Mouse (Mus musculus): ENCODE results near the gene Uprt. TPM values are rescaled to one million over a fixed set of nuclear protein-coding genes. Genes with fewer than 3 reads are reported as not detected.

Gene Uprt
- polyA plus RNA-seq, 1 experiment from 2014 or later, result 1.4 TPM

DNA sequence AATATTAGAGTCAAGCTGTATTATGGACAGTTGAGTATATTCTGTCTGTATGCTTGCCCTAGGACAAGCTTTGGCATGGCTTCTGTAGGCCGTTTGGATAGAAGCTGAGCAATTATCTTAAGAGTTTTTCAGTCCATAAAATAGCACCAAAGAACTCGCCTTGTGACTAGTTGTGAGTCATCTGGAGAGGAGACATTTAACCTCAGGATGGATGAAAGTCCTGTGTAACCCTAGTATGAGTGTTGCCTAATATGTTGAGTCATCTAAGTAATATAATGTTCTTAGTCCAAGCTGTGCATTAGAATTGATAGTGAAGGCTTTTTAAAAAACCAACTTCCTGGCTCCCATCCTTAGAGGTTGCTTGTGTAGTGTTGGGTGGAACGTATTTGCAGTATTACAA, 5.4 kb downstream of the Uprt start:
- no peaks in the 10 kb centered on the region for H3K9me3 ChIP-seq (ENCODE audit: control insufficient read depth, low read length)
- no peak overlapping the region for H3K4me2 ChIP-seq (ENCODE audit: low read depth, severe bottlenecking)
- peaks cover 6% of the 10 kb centered on the region for H3K27me3 ChIP-seq (ENCODE audit: control insufficient read depth, insufficient read depth, low read length)
- H3K4me3 ChIP-seq (ENCODE audit: low read depth, low read length), result no peak overlapping the region
- no peak overlapping the region for H3K27ac ChIP-seq (replicated peaks; ENCODE audit: low read depth, low read length)
- H3K4me1 ChIP-seq (ENCODE audit: control insufficient read depth, insufficient read depth, low read length), result no peaks in the 10 kb centered on the region
- H3K9ac ChIP-seq (ENCODE audit: low read length), result no peak overlapping the region
- H3K36me3 ChIP-seq (ENCODE audit: control insufficient read depth, insufficient read depth, low read length), result no peaks in the 10 kb centered on the region
- WGBS, result 75% methylated on average over 3 of the region's 3 CpGs
- no peak for ATAC-seq (ENCODE audit: insufficient number of reproducible peaks, low FRiP score, low TSS enrichment, low read depth)
- no peak for DNase-seq (ENCODE audit: low spot score)

- 82% methylated on average over 4 of the region's 4 CpGs for WGBS
- H3K4me2 ChIP-seq (ENCODE audit: low read depth, severe bottlenecking), result no peak overlapping the region
- no peaks in the 10 kb centered on the region for H3K4me1 ChIP-seq (ENCODE audit: control insufficient read depth, insufficient read depth, low read length)
- no peak overlapping the region for H3K9ac ChIP-seq (ENCODE audit: low read length)
- H3K27ac ChIP-seq (replicated peaks; ENCODE audit: low read depth, low read length), result no peak overlapping the region
- peaks cover 4% of the 10 kb centered on the region; the same call in 1 of the 2 replicates for H3K27me3 ChIP-seq (ENCODE audit: control insufficient read depth, insufficient read depth, low read length)
- H3K36me3 ChIP-seq (ENCODE audit: control insufficient read depth, insufficient read depth, low read length), result no peaks in the 10 kb centered on the region
- ATAC-seq (ENCODE audit: insufficient number of reproducible peaks, low FRiP score, low TSS enrichment, low read depth) (no peak), DNase-seq (ENCODE audit: low spot score) (no peak)
- H3K9me3 ChIP-seq (ENCODE audit: control insufficient read depth, low read length), result no peaks in the 10 kb centered on the region
- H3K4me3 ChIP-seq (ENCODE audit: low read depth, low read length), result no peak overlapping the region
Measured at GRCm38 (mm10) chrX:104488870-104489467, 6.4 kb downstream of the Uprt start.

- 0 out of 2 replicates have a peak, but pooled peaks cover 2% of the 10 kb centered on the region for H3K27me3 ChIP-seq (ENCODE audit: control insufficient read depth, insufficient read depth, low read length)
- H3K27ac ChIP-seq (replicated peaks; ENCODE audit: low read depth, low read length), result no peak overlapping the region
Measured at GRCm38 (mm10) chrX:104489626-104490355, 7.2 kb downstream of the Uprt start.

DNA sequence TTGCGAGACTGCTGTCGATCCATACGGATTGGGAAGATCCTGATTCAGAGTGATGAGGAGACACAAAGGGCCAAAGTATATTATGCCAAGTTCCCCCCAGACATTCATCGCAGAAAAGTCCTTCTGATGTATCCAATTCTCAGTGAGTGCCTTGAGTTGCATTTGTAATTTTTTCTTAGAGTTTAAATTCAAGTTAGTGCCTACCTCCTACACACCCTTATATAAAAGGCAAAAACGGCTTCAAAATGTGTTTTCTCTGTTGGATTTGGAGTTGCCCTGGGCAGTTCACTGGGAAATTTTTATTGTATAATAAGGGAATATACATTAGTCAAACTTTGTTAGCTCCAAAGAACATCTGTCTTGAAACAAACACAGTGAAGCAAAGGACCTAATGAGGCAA, 19.1 kb downstream of the Uprt start:
- Histone ChIP-seq H3K4me1 (ENCODE audit: control insufficient read depth, insufficient read depth, low read length) (no peaks in the 10 kb centered on the region), H3K9ac (ENCODE audit: low read length) (no peak overlapping the region), H3K9me3 (ENCODE audit: control insufficient read depth, low read length) (no peaks in the 10 kb centered on the region), H3K27ac (replicated peaks; ENCODE audit: low read depth, low read length) (no peak overlapping the region), H3K4me3 (ENCODE audit: low read depth, low read length) (no peak overlapping the region), H3K36me3 (ENCODE audit: control insufficient read depth, insufficient read depth, low read length) (no peaks in the 10 kb centered on the region), H3K27me3 (ENCODE audit: control insufficient read depth, insufficient read depth, low read length) (no peaks in the 10 kb centered on the region), H3K4me2 (ENCODE audit: low read depth, severe bottlenecking) (no peak overlapping the region)
- 88% methylated on average over 5 of the region's 5 CpGs for WGBS
- DNase-seq (ENCODE audit: low spot score) (no peak), ATAC-seq (ENCODE audit: insufficient number of reproducible peaks, low FRiP score, low TSS enrichment, low read depth) (no peak)

More at GRCm38 (mm10) chrX:104489626-104490355, 7.2 kb downstream of the Uprt start:
- 48% methylated on average over 4 of the region's 4 CpGs for WGBS
- DNase-seq (ENCODE audit: low spot score), result no peak
- Histone ChIP-seq H3K36me3 (ENCODE audit: control insufficient read depth, insufficient read depth, low read length) (no peaks in the 10 kb centered on the region), H3K9me3 (ENCODE audit: control insufficient read depth, low read length) (no peaks in the 10 kb centered on the region), H3K4me1 (ENCODE audit: control insufficient read depth, insufficient read depth, low read length) (no peaks in the 10 kb centered on the region), H3K9ac (ENCODE audit: low read length) (no peak overlapping the region), H3K4me2 (ENCODE audit: low read depth, severe bottlenecking) (no peak overlapping the region), H3K4me3 (ENCODE audit: low read depth, low read length) (no peak overlapping the region)
- no peak for ATAC-seq (ENCODE audit: insufficient number of reproducible peaks, low FRiP score, low TSS enrichment, low read depth)

DNA sequence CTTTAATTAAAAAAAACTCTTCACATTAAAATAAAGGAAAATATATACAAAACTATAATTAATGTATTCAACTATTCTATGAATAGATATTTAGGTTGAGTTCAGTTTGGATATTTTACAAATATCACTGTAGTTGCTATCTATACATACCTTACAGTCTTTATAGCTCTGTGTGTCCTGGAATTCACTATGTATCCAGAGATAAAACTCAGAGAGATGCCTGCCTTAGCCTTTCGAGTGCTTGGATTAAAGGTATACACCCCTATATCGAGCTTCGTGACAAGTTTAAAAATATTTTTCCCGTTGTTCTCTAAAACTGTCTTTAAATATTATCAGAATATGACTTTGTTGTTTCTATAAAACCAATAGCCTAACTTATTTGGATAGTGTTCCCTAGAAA, 60.0 kb downstream of the Uprt start:
- WGBS, result 90% methylated on average over 4 of the region's 4 CpGs
- ATAC-seq (ENCODE audit: insufficient number of reproducible peaks, low FRiP score, low TSS enrichment, low read depth), result no peak
- Histone ChIP-seq H3K27me3 (ENCODE audit: control insufficient read depth, insufficient read depth, low read length) (0 out of 2 replicates have a peak, but pooled peaks cover 2% of the 10 kb centered on the region), H3K27ac (replicated peaks; ENCODE audit: low read depth, low read length) (no peak overlapping the region), H3K4me1 (ENCODE audit: control insufficient read depth, insufficient read depth, low read length) (no peaks in the 10 kb centered on the region), H3K36me3 (ENCODE audit: control insufficient read depth, insufficient read depth, low read length) (no peaks in the 10 kb centered on the region), H3K9me3 (ENCODE audit: control insufficient read depth, low read length) (no peaks in the 10 kb centered on the region), H3K4me3 (ENCODE audit: low read depth, low read length) (no peak overlapping the region), H3K9ac (ENCODE audit: low read length) (no peak overlapping the region), H3K4me2 (ENCODE audit: low read depth, severe bottlenecking) (no peak overlapping the region)
- DNase-seq (ENCODE audit: low spot score), result no peak

GRCm38 (mm10) chrX:104543919-104544595, 61.4 kb downstream of the Uprt start:
- Histone ChIP-seq H3K36me3 (ENCODE audit: control insufficient read depth, insufficient read depth, low read length) (no peaks in the 10 kb centered on the region), H3K27me3 (ENCODE audit: control insufficient read depth, insufficient read depth, low read length) (0 out of 2 replicates have a peak, but pooled peaks cover 2% of the 10 kb centered on the region), H3K4me2 (ENCODE audit: low read depth, severe bottlenecking) (no peak overlapping the region), H3K9ac (ENCODE audit: low read length) (no peak overlapping the region), H3K9me3 (ENCODE audit: control insufficient read depth, low read length) (no peaks in the 10 kb centered on the region), H3K4me3 (ENCODE audit: low read depth, low read length) (no peak overlapping the region), H3K27ac (replicated peaks; ENCODE audit: low read depth, low read length) (no peak overlapping the region), H3K4me1 (ENCODE audit: control insufficient read depth, insufficient read depth, low read length) (no peaks in the 10 kb centered on the region)
- WGBS, result 85% methylated on average over 4 of the region's 4 CpGs
- DNase-seq (ENCODE audit: low spot score), result no peak
- no peak for ATAC-seq (ENCODE audit: insufficient number of reproducible peaks, low FRiP score, low TSS enrichment, low read depth)

DNA sequence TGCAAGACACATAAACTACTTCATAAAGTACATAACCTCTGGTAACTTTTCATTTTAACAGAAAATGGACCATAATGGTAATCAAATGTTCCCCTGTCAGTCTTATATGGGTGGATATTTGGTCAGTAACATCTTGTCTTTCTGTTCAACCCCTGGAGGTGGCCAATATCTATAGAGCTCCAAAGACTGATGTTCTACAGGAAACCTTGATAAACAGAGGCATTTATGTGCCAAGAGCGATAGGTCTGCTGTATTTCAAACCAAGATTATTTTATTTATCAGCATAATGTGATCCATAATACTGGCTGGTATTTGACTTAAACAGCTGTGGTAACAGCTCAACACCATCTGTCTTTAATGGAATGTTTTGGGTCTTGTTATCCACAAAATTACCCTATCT, 62.7 kb downstream of the Uprt start:
- Histone ChIP-seq H3K27me3 (ENCODE audit: control insufficient read depth, insufficient read depth, low read length) (0 out of 2 replicates have a peak, but pooled peaks cover 2% of the 10 kb centered on the region), H3K36me3 (ENCODE audit: control insufficient read depth, insufficient read depth, low read length) (no peaks in the 10 kb centered on the region), H3K4me2 (ENCODE audit: low read depth, severe bottlenecking) (no peak overlapping the region), H3K9ac (ENCODE audit: low read length) (no peak overlapping the region), H3K9me3 (ENCODE audit: control insufficient read depth, low read length) (no peaks in the 10 kb centered on the region), H3K27ac (replicated peaks; ENCODE audit: low read depth, low read length) (no peak overlapping the region), H3K4me1 (ENCODE audit: control insufficient read depth, insufficient read depth, low read length) (no peaks in the 10 kb centered on the region), H3K4me3 (ENCODE audit: low read depth, low read length) (no peak overlapping the region)
- DNase-seq (ENCODE audit: low spot score) (no peak), ATAC-seq (ENCODE audit: insufficient number of reproducible peaks, low FRiP score, low TSS enrichment, low read depth) (no peak)
- WGBS, result 93% methylated on average over 1 of the region's 1 CpGs
